Mouse (Mus musculus) limb, embryonic 15.5 days (tissue): ENCODE results near the gene Ccdc62. TPM values are rescaled to one million over a fixed set of nuclear protein-coding genes. Genes with fewer than 3 reads are reported as not detected.
A peak's percentile ranks its signal among the peaks of the same experiment; 100 is the strongest.

Experiments
- ATAC-seq: fragments of 200-750 bp; cut with Nextera tagmentation; 2 replicates; pipeline ENCODE4 v1.8.0; 2017; ENCODE audit warnings: low read depth, moderate TSS enrichment; ENCODE audit not compliant: insufficient number of reproducible peaks, low FRiP score, low TSS enrichment
- H3K27ac ChIP-seq: fragments of 300-500 bp; sonication (generic); 2 replicates; pipeline ENCODE4 v1.5.1; 2015; ENCODE audit warnings: moderate library complexity, mild to moderate bottlenecking, inconsistent platforms
- H3K27me3 ChIP-seq: fragments of 300-500 bp; sonication (generic); 2 replicates; pipeline ENCODE4 v1.6.1; 2015; ENCODE audit warnings: inconsistent platforms
- H3K36me3 ChIP-seq: fragments of 300-500 bp; sonication (generic); 2 replicates; pipeline ENCODE4 v1.6.1; 2015; ENCODE audit warnings: inconsistent platforms
- H3K4me1 ChIP-seq: fragments of 300-500 bp; sonication (generic); 2 replicates; pipeline ENCODE4 v1.6.1; 2015; ENCODE audit warnings: inconsistent platforms
- H3K4me2 ChIP-seq: fragments of 300-500 bp; sonication (generic); 2 replicates; pipeline ENCODE4 v1.6.1; 2015; ENCODE audit warnings: mild to moderate bottlenecking, inconsistent platforms
- H3K4me3 ChIP-seq: fragments of 300-500 bp; sonication (generic); 2 replicates; pipeline ENCODE4 v1.5.1; 2015; ENCODE audit warnings: mild to moderate bottlenecking, inconsistent platforms
- H3K9ac ChIP-seq: fragments of 300-500 bp; sonication (generic); 2 replicates; pipeline ENCODE4 v1.6.1; 2015; ENCODE audit warnings: inconsistent platforms
- H3K9me3 ChIP-seq: fragments of 300-500 bp; sonication (generic); 2 replicates; pipeline ENCODE4 v1.6.1; 2016; ENCODE audit warnings: inconsistent platforms
- WGBS: fragments of 180-500 bp; shearing (Covaris S2); methylation state at CpG from one replicate; pipeline ENCODE4 v1.1.7; 2015; 5-methylcytosine and 5-hydroxymethylcytosine counted together
- microRNA-seq: library from miRNA; unstranded; fragments of <30 nt; microRNA quantifications from one replicate; pipeline ENCODE4, GENCODE M21; 2016
- polyA plus RNA-seq: library from polyadenylated mRNA; unstranded; fragments of >200 nt; fragmentation: Nextera tagmentation; extraction: Ambion mirVana; gene quantifications from 2 replicates; pipeline ENCODE4 v1.2.1, GENCODE M21; 2015

Gene Ccdc62
- polyA plus RNA-seq, 1 experiment from 2014 or later, result 6.4 TPM

DNA sequence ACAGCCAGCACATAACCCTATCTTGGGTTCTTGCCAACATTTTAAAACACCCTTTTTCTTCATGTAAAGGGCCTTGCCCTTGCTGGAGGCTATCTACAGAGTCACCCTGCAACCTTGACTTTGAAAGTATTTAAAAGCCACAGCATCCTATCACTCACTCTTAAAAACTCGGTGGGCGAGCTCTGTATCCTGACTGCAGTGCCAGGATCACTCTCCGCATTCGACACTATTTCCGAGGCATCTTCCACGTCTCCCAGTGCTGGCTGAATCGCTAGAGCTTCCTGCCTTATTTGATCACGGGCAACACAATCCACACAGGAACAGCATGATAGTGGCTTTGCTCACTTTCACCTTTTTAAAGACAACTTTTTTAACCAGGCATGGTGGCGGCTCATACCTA, 87.5 kb downstream of the Ccdc62 start:
- H3K4me1 ChIP-seq, result peaks cover 65% of the 10 kb centered on the region
- no peak for ATAC-seq
- 75% methylated on average over 9 of the region's 9 CpGs for WGBS

GRCm38 (mm10) chr5:124018651-124019050, 88.2 kb downstream of the Ccdc62 start:
- Histone ChIP-seq H3K9me3 (no peaks in the 10 kb centered on the region), H3K36me3 (peaks cover 8% of the 10 kb centered on the region; the same call in 1 of the 2 replicates), H3K27me3 (no peaks in the 10 kb centered on the region), H3K27ac (0 out of 2 replicates have a peak overlapping the region, but pooled peaks have one; percentile 24), H3K4me3 (no peak overlapping the region), H3K9ac (no peak overlapping the region), H3K4me2 (no peak overlapping the region), H3K4me1 (peaks cover 63% of the 10 kb centered on the region)
- no peak for ATAC-seq
- WGBS, result 83% methylated on average over 9 of the region's 9 CpGs

More for the DNA sequence above, 87.5 kb downstream of the Ccdc62 start:
- Histone ChIP-seq H3K9ac (no peak overlapping the region), H3K9me3 (no peaks in the 10 kb centered on the region), H3K27me3 (no peaks in the 10 kb centered on the region), H3K4me2 (no peak overlapping the region), H3K36me3 (peaks cover 8% of the 10 kb centered on the region; the same call in 1 of the 2 replicates), H3K4me3 (no peak overlapping the region), H3K27ac (no peak overlapping the region)

Small RNAs within 50 kb of the gene (microRNA-seq; reads per million reads assigned to microRNA genes)
- not detected for gene Mir7032

Other genes starting within 250 kb of the Ccdc62 start
- gene Clip1, start 246.1 kb upstream of the Ccdc62 start, polyA plus RNA-seq, result 45.4 and 46.6 TPM in 2 replicates
- 62.3 and 62.7 TPM in 2 replicates for gene Zcchc8, start 209.6 kb upstream of the Ccdc62 start, polyA plus RNA-seq
- 109 and 111 TPM in 2 replicates for gene Rsrc2, start 181.3 kb upstream of the Ccdc62 start, polyA plus RNA-seq
- gene Kntc1, start 181.0 kb upstream of the Ccdc62 start, polyA plus RNA-seq, result 20.1 and 21.0 TPM in 2 replicates
- 9.0 and 9.4 TPM in 2 replicates for gene Hcar2, start 65.2 kb upstream of the Ccdc62 start, polyA plus RNA-seq
- 0.55 and 0.87 TPM in 2 replicates for gene Hcar1, start 50.7 kb upstream of the Ccdc62 start, polyA plus RNA-seq
- gene Denr, start 23.5 kb upstream of the Ccdc62 start, polyA plus RNA-seq, result 131 and 140 TPM in 2 replicates
- 2.8 and 3.4 TPM in 2 replicates for gene Gm43518, start 3.3 kb upstream of the Ccdc62 start, polyA plus RNA-seq
- 12.4 and 17.4 TPM in 2 replicates for gene Hip1r, start 42.9 kb downstream of the Ccdc62 start, polyA plus RNA-seq
- gene Vps37b, start 101.6 kb downstream of the Ccdc62 start, polyA plus RNA-seq, result 34.7 and 37.8 TPM in 2 replicates
- gene Abcb9, start 165.1 kb downstream of the Ccdc62 start, polyA plus RNA-seq, result 2.9 and 3.1 TPM in 2 replicates
- gene Ogfod2, start 181.6 kb downstream of the Ccdc62 start, polyA plus RNA-seq, result 24.8 and 26.4 TPM in 2 replicates
- 93.1 and 97.2 TPM in 2 replicates for gene Arl6ip4, start 185.4 kb downstream of the Ccdc62 start, polyA plus RNA-seq